Mouse (Mus musculus): Measurements from ENCODE around the gene Sycp2. TPM values are rescaled to one million over a fixed set of nuclear protein-coding genes. Genes with fewer than 3 reads are reported as not detected.

Gene Sycp2
- polyA plus RNA-seq (2012; rRNA removed) = 0.74 and 0.92 TPM in 2 replicates

GRCm38 (mm10) chr2:178407053-178407815 lies at the start of gene Sycp2:
Gene Sycp2 (minus strand): TSS chr2:178407685.
- no peak for DNase-seq (ENCODE audit: extremely low spot score in 1 of 2, low spot score in 1 of 2)

DNA sequence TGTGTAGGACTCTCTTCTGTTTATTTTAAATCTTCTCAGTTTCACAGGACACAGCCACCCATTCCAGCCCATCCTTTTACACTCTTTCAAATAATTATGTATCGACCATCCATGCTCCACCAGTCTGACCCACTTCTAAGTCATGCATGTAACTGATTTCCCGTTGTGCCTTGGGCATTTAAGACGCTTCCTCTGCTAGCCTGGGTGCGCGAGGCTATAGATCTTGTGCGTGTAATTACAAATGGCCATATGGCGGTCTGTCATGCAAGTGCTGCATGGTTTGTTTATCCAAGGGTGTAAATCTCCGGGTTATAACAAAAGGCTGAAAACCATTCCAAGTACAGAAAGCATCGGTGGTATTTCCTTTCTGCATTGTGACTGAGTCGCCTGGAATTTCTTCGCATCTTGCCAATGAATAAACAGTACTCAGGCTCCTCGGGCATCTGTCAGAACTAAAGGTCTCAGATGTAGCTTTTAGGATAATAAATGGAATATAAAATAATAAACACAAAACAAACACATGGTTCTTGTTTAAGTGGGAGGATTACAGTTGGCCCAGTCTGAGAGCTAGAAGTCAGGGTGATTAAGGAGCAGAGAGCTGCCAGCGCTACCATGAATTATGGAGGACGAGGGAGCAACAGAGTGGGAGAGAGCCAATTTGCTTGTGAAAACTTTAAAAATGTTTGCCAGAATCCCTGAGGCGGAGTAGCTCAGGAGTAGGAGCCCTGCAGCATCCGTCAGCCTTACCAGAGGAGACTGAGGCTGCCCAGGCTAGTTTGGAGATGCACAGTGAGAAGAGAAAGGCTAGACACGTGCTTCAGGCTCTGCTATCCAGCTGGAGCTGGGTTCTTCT lies 47.4 kb upstream of the Sycp2 start:
- no peak for DNase-seq (ENCODE audit: extremely low spot score in 1 of 2, low spot score in 1 of 2)

DNA sequence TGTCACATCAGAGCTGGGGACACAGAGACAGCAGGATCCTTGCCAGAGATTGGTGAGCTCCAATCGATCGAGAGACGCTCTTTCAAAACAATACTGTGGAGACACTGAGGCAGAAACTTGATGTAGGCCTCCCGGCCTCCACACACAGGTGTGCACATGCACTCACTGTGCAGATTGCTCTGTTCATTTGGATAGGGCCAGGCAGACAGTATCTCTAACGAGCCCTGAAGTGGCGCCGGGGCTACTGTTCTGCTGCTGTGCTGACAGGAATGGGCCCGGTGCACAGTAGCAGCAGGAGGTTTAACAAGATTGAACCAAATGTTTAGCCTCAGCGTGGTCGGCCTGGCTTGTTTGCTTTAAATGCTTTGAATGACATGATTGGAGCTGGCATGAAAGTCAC lies 43.5 kb upstream of the Sycp2 start:
- no peak for DNase-seq (ENCODE audit: extremely low spot score in 1 of 2, low spot score in 1 of 2)

DNA sequence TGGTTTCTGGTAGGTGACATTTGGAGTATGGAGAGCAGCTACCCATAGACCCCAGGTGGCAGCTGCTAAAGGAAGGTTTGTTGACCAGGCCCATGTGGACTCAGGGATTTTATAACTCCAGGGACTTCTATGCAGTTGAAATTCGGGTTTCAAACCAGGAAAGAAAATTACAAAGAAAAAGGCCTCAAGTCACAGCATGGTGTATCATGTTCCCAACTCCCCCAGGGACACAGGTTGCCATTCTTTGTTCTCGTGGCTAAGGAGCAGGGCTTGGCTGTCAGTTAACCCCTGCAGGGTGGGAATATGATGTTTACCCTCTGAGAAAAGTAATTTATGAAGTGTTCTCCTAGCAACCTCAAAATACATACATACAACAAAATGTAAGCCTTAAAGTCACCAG lies 42.8 kb upstream of the Sycp2 start:
- DNase-seq (ENCODE audit: extremely low spot score in 1 of 2, low spot score in 1 of 2) = no peak

GRCm38 (mm10) chr2:178449386-178449785 lies 41.9 kb upstream of the Sycp2 start:
- no peak for DNase-seq (ENCODE audit: extremely low spot score in 1 of 2, low spot score in 1 of 2)

DNA sequence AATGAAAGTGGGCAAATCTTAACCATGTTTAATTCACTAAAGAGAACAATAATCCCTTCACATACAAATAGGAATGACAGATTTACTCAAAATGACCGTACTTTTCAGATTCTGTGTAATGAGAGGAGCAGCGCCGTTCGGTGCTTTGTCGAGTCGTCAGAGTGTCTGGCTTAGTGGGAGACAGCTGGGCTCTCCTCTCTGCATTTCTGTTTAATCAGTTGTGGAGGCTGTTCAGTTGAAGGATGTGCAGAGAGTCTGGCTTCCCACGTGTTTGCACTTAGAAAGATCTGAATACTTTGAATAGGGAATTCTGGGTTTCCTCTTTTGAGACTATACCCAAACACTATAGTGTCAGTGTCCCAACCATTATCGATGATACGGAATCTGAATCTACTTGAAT lies 29.8 kb upstream of the Sycp2 start:
- peak in 1 of 2 experiments; percentile 59 for DNase-seq (ENCODE audit: extremely low spot score in 1 of 2, low spot score in 1 of 2)

DNA sequence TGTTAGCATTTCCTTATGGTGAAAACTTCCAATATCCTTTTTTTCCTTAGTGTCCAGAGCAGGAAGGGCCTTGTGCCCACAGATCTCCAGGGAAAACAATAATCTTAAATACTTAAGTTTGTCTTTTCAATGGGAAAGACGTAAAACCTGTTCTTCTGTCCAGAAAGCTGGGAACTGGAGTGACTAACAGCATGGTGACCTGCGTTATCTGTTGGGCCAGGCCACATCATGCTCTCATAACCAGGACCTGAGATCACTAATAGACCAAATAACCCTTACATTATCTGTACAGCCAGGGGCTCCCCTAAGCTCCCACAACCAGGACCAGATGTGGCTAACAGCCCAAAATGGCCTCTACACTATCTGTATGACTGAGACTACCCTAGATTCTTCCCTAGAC lies 26.4 kb upstream of the Sycp2 start:
- no peak for DNase-seq (ENCODE audit: extremely low spot score in 1 of 2, low spot score in 1 of 2)

GRCm38 (mm10) chr2:178433495-178433894 lies 26.0 kb upstream of the Sycp2 start:
- no peak for DNase-seq (ENCODE audit: extremely low spot score in 1 of 2, low spot score in 1 of 2)

DNA sequence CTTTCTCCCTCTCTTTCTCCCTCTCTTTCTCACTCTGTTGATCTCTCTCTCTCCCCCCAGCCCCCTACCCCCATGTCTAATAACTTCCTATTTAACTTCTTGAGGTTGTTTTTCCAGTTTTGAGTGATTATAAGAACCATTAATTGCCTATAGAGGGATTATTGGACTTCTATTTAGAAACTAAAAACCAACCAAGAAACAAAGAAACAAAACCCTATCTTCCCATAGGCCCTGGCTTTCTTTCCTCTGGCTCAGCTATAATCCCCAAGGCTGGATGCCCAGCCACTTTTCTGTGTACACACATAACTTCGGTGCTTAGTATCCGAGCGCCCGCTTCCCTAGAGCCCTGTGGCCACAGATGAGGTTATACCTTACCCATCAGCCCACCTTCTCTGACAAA lies 22.7 kb upstream of the Sycp2 start, which contains the start of gene Cdh26:
Gene Cdh26, plus strand, starts transcription at position 301 of the 400 bp plus-strand sequence.
- no peak for DNase-seq (ENCODE audit: extremely low spot score in 1 of 2, low spot score in 1 of 2)

- DNase-seq (ENCODE audit: extremely low spot score in 1 of 2, low spot score in 1 of 2) = no peak
Observed at GRCm38 (mm10) chr2:178429426-178429825, 21.9 kb upstream of the Sycp2 start.

DNA sequence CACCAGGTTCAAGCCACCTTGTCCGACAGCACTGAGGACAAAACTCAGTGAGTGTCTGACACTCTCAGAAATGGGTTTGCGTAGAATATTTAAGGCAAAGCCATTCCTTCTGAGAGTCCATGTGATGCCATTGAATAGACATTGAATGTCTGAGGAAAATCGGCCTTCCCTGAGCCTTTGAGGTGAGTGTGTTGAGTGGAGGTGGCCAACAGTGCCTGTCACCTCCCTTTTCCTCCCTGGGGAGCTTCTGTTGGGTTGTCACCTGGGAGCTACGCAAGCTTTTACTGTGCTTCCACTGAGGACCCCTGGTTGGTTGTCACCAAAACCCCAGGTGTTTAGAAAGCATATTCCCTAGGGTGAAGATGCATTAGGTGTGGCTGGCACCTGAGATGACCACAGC lies 21.2 kb upstream of the Sycp2 start:
- no peak for DNase-seq (ENCODE audit: extremely low spot score in 1 of 2, low spot score in 1 of 2)

DNA sequence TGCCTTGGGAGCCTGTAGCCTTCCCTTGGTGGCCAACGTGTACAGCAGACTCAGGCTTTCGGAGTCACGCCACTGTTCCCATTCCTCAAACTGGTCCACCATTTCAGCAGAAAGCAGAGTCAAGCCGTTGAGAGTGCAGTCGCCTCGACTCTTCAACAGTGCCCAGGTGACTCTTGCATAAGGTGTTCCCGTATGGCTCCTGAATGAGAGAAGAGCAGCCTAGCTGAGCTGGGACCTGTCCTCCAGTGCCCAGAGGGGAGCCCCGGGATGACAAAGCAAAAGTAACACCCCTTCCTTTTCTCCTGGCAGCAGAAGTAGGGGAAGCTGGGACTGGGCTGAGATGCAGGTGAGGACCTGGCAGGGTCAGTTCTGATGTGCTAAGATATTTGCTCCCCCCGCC lies 20.7 kb upstream of the Sycp2 start:
- no peak for DNase-seq (ENCODE audit: extremely low spot score in 1 of 2, low spot score in 1 of 2)

DNA sequence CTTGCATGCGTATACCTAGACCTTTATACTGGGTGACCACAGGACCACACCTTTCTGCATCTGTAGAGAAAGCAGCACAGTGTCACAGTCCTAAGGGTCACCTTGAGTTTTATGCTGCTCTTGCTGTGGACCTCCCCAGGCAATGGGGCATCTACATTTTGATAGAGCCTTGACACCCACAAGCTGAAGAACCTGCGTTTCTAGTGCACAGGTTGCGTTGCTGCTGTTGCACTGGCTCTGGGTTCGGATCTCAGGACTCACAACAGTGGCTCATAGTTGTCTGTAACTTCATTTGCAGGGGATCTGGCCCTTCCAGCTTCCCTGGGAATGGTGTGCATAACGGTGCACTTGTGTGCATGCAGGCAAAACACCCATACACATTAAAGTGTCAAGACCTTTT lies 19.7 kb upstream of the Sycp2 start:
- no peak for DNase-seq (ENCODE audit: extremely low spot score in 1 of 2, low spot score in 1 of 2)

DNA sequence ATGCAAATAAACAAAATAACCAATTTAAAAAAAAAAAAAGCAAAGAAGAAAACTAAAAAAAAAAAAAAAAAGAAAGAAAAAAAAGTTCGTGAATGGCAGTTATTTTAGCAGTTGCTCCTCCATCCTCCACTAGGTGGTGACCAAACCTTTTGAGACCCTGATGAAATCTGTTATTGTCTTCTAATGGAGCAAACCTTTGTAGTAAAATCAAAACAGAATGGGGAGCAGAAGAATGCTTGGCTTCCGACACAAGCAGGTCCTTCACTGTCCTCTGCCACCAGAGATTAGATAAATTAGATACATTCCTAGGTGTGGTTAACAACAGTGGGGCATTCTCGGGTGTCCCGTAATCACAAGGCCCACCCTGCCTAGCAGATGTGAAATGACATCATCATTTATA lies 18.7 kb upstream of the Sycp2 start:
- DNase-seq (ENCODE audit: extremely low spot score in 1 of 2, low spot score in 1 of 2) = peak in 1 of 2 experiments; percentile 60

- no peak for DNase-seq (ENCODE audit: extremely low spot score in 1 of 2, low spot score in 1 of 2)
Observed at GRCm38 (mm10) chr2:178423223-178423622, 15.7 kb upstream of the Sycp2 start.

DNA sequence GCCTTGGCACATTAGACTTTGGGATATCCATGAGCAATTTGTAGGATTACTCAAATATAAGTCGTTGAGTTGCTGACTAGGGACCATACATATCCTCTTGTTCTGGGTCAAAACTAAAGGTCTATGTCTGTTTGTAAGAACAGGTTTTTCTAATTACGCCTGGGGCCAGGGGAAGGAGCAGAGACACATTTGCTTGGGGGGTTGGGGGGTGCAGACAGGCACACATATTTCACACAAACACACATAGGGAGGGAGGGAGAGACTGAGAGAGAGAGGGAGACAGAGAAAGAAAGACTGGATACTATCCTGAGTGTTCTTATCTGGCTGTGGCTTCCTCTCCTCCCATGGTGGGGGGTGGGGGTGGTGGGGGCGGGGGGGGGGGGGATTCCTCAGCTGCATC lies 14.7 kb upstream of the Sycp2 start:
- DNase-seq (ENCODE audit: extremely low spot score in 1 of 2, low spot score in 1 of 2) = no peak

DNA sequence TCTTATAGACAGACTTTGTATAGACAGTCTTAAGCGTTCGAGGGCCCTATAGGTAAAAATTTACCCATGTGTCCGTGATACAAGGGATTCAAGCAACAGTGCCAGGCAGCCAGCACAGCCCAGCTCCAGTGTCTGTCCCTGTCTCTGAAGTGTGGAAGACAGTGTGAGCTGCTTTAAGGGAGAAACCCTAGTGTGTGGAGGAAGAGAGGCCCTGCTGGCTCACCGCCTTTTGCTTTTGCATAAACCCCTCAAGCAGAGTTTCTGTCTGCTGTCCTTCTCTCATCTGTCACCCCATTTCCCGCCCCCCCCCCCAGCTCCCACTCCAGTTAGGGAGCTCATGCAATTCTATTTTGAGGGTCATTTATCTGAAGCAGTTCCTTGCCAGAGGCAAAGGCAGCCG lies 14.1 kb upstream of the Sycp2 start:
- no peak for DNase-seq (ENCODE audit: extremely low spot score in 1 of 2, low spot score in 1 of 2)

- DNase-seq (ENCODE audit: extremely low spot score in 1 of 2, low spot score in 1 of 2) = no peak
Observed at GRCm38 (mm10) chr2:178420576-178420975, 13.1 kb upstream of the Sycp2 start.

GRCm38 (mm10) chr2:178416970-178417369 lies 9.5 kb upstream of the Sycp2 start:
- DNase-seq (ENCODE audit: extremely low spot score in 1 of 2, low spot score in 1 of 2) = no peak

DNA sequence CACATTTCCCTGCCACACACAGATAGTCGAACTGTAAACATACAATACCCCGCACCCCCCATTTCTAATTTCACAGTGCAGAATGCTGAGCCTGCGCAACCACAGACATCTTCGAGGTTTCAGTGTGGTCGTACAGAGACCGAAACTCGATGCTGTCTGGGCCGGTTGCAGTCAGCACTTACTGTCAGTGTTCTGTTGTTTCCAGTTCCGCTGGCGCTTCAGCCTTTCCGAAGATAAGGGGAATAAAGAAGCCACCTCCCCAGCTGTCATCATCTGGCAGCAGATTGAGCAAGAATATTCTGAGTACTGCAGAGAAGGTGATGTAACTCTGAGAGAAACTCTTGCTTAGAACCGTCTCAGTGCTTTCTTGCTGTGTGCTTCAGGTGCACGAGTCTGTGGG lies 8.9 kb upstream of the Sycp2 start:
- no peak for DNase-seq (ENCODE audit: extremely low spot score in 1 of 2, low spot score in 1 of 2)

- no peak for DNase-seq (ENCODE audit: extremely low spot score in 1 of 2, low spot score in 1 of 2)
Observed at GRCm38 (mm10) chr2:178415150-178415448, 7.6 kb upstream of the Sycp2 start.

Data from frontal cortex, adult 2 months (tissue).